Mouse (Mus musculus) activated CD4-positive, CD25-positive, alpha-beta regulatory T cell (primary cell): Measurements from ENCODE around the gene Pih1d2. TPM values are rescaled to one million over a fixed set of nuclear protein-coding genes. Genes with fewer than 3 reads are reported as not detected.

Source experiments
- polyA plus RNA-seq, 2 experiments: library from polyadenylated mRNA; unstranded; fragments of 100-300 nt; shearing (Covaris generic); gene quantifications; one replicate each; pipeline ENCODE4 v1.2.1; 2017

Gene Pih1d2
- 1 to 10 TPM in 1 of 2 experiments, not detected in 1; 1.3 TPM for polyA plus RNA-seq

GRCm38 (mm10) chr9:50616766-50617603 lies at the start of gene Pih1d2, which contains the start of gene Nkapd1:
Gene Pih1d2 (plus strand): TSS chr9:50617321.
Gene Nkapd1 (minus strand): TSS chr9:50617464.

GRCm38 (mm10) chr9:50603189-50603997 lies 13.7 kb upstream of the Pih1d2 start, which contains the start of the genes Sdhd and Timm8b:
Gene Sdhd (minus strand): TSS chr9:50603812.
Gene Timm8b (plus strand): TSS chr9:50603910.

GRCm38 (mm10) chr9:50659392-50660217 lies 42.5 kb downstream of the Pih1d2 start, which contains the start of gene Dlat:
Gene Dlat (minus strand): TSS chr9:50659780.

Other genes with a start within 250 kb of the Pih1d2 start
- under 1 TPM; 0.31 to 0.33 TPM for gene Plet1, start 122.8 kb upstream of the Pih1d2 start, polyA plus RNA-seq
- 100 to 1,000 TPM; 127 to 128 TPM for gene Pts, start 88.6 kb upstream of the Pih1d2 start, polyA plus RNA-seq
- gene Il18, start 62.5 kb upstream of the Pih1d2 start, polyA plus RNA-seq, result 1 to 10 TPM; 3.9 to 7.6 TPM
- under 1 TPM; 0.82 TPM for gene Bco2, start 62.1 kb upstream of the Pih1d2 start, polyA plus RNA-seq
- gene Tex12, start 56.0 kb upstream of the Pih1d2 start, polyA plus RNA-seq, result under 1 TPM in 1 of 2 experiments, not detected in 1; 0.16 TPM
- gene Sdhd, start 13.5 kb upstream of the Pih1d2 start, polyA plus RNA-seq, result 100 to 1,000 TPM; 189 to 227 TPM
- 100 to 1,000 TPM; 123 to 129 TPM for gene Timm8b, start 13.4 kb upstream of the Pih1d2 start, polyA plus RNA-seq
- 10 to 100 TPM; 25.5 to 30.3 TPM for gene Nkapd1, start 143 bp downstream of the Pih1d2 start, polyA plus RNA-seq
- 10 to 100 TPM; 36.7 to 38.2 TPM for gene Dlat, start 42.5 kb downstream of the Pih1d2 start, polyA plus RNA-seq
- under 1 TPM; 0.20 to 0.22 TPM for gene Dixdc1, start 122.2 kb downstream of the Pih1d2 start, polyA plus RNA-seq
- not detected for gene 2310030G06Rik, start 129.2 kb downstream of the Pih1d2 start, polyA plus RNA-seq
- gene Cryab, start 134.0 kb downstream of the Pih1d2 start, polyA plus RNA-seq, result not detected
- under 1 TPM in 1 of 2 experiments, not detected in 1; 0.84 TPM for gene Hspb2, start 135.0 kb downstream of the Pih1d2 start, polyA plus RNA-seq
- gene Fdxacb1, start 150.9 kb downstream of the Pih1d2 start, polyA plus RNA-seq, result 1 to 10 TPM; 6.7 to 9.7 TPM
- 10 to 100 TPM; 15.9 to 21.5 TPM for gene Alg9, start 157.7 kb downstream of the Pih1d2 start, polyA plus RNA-seq
- gene 1110032A03Rik, start 158.2 kb downstream of the Pih1d2 start, polyA plus RNA-seq, result 10 to 100 TPM; 10.1 to 14.5 TPM
- gene Ppp2r1b, start 228.0 kb downstream of the Pih1d2 start, polyA plus RNA-seq, result 10 to 100 TPM; 73.9 to 89.8 TPM